Mouse (Mus musculus) kidney, postnatal 10 days (tissue): ENCODE measurements around the gene Luzp1.

Experiments used
- DNase-seq: peaks from one replicate; pipeline ENCODE4 v3.0.0; 2021; ENCODE audit warnings: mixed read lengths

Gene Luzp1

GRCm38 (mm10) chr4:136469371-136469903, at the start of gene Luzp1:
TSS of gene Luzp1 (plus strand) at chr4:136469761.
- peak; percentile 96 for DNase-seq

- no peak for DNase-seq
These were observed 46.3 kb upstream of the Luzp1 start, which contains the start of gene Htr1d for GRCm38 (mm10) chr4:136423224-136423623. TSS of gene Htr1d (plus strand) at chr4:136423524.

GRCm38 (mm10) chr4:136424120-136424999, 45.2 kb upstream of the Luzp1 start:
- peak; percentile 26 for DNase-seq

GRCm38 (mm10) chr4:136425000-136425288, 44.6 kb upstream of the Luzp1 start:
- DNase-seq: peak; percentile 65

- DNase-seq: no peak
These were observed 38.8 kb upstream of the Luzp1 start for GRCm38 (mm10) chr4:136430609-136431375.

GRCm38 (mm10) chr4:136431376-136431693, 38.2 kb upstream of the Luzp1 start:
- peak; percentile 79 for DNase-seq

- DNase-seq: no peak
These were observed 35.5 kb upstream of the Luzp1 start for GRCm38 (mm10) chr4:136434029-136434428.

- DNase-seq: no peak
These were observed 30.5 kb upstream of the Luzp1 start for GRCm38 (mm10) chr4:136439106-136439505.

GRCm38 (mm10) chr4:136441354-136442043, 28.1 kb upstream of the Luzp1 start:
- peak; percentile 16 for DNase-seq

GRCm38 (mm10) chr4:136444561-136444960, 25.0 kb upstream of the Luzp1 start:
- DNase-seq: no peak

GRCm38 (mm10) chr4:136449795-136450194, 19.8 kb upstream of the Luzp1 start:
- DNase-seq: no peak

- no peak for DNase-seq
These were observed 19.3 kb upstream of the Luzp1 start for GRCm38 (mm10) chr4:136450271-136450670.

- peak; percentile 64 for DNase-seq
These were observed 18.0 kb upstream of the Luzp1 start for GRCm38 (mm10) chr4:136451564-136451963.

GRCm38 (mm10) chr4:136452286-136452685, 17.3 kb upstream of the Luzp1 start:
- DNase-seq: no peak

- no peak for DNase-seq
These were observed 16.8 kb upstream of the Luzp1 start for GRCm38 (mm10) chr4:136452792-136453191.

- peak; percentile 90 for DNase-seq
These were observed 14.7 kb upstream of the Luzp1 start for GRCm38 (mm10) chr4:136454850-136455260.

GRCm38 (mm10) chr4:136456516-136457218, 12.9 kb upstream of the Luzp1 start:
- no peak for DNase-seq

GRCm38 (mm10) chr4:136458276-136458675, 11.3 kb upstream of the Luzp1 start:
- DNase-seq: no peak

- DNase-seq: no peak
These were observed 10.4 kb upstream of the Luzp1 start for GRCm38 (mm10) chr4:136459210-136459609.

- DNase-seq: no peak
These were observed 8.4 kb upstream of the Luzp1 start for GRCm38 (mm10) chr4:136461206-136461605.

- DNase-seq: no peak
These were observed 7.8 kb upstream of the Luzp1 start for GRCm38 (mm10) chr4:136461761-136462085.

GRCm38 (mm10) chr4:136462086-136462838, 7.3 kb upstream of the Luzp1 start, which contains the start of gene 6030445D17Rik:
TSS of gene 6030445D17Rik (plus strand) at chr4:136462250.
- DNase-seq: peak; percentile 90
